Mouse (Mus musculus) neural tube, embryonic 10.5 days (tissue): ENCODE measurements around the gene Tesc.

Experiments used
- DNase-seq: peaks from one replicate; pipeline ENCODE4 v3.0.0-alpha.2; 2017; ENCODE audit warnings: low spot score; ENCODE audit errors: extremely low spot score

Tesc gene

DNA sequence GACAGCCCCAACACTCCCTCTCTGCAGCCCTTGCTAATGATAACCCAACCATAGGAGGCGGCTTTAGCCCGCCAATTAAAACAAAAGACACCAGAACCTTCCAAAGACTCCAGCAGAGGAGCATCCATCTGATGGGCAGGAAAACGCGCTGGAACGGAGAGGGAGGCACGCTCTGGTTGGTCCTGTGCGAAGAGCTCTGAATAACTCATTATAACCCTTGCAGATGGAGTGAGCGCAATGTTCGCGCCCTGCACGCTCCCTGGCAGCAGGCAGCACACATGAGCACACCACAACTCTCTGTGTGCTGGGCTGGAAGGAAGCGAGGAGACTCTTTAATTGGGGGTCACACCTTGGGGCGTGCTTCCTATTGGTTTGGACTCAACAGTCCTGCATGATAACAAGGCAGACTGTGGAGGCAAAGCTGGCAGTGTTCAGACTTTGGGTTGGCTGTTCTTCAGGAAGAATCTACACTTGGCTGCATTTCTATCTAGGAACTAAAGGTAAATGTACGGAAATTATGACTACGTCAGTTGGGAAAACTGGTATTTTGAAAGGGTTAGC is 45.8 kb downstream of the Tesc start:
- DNase-seq, result no peak

DNA sequence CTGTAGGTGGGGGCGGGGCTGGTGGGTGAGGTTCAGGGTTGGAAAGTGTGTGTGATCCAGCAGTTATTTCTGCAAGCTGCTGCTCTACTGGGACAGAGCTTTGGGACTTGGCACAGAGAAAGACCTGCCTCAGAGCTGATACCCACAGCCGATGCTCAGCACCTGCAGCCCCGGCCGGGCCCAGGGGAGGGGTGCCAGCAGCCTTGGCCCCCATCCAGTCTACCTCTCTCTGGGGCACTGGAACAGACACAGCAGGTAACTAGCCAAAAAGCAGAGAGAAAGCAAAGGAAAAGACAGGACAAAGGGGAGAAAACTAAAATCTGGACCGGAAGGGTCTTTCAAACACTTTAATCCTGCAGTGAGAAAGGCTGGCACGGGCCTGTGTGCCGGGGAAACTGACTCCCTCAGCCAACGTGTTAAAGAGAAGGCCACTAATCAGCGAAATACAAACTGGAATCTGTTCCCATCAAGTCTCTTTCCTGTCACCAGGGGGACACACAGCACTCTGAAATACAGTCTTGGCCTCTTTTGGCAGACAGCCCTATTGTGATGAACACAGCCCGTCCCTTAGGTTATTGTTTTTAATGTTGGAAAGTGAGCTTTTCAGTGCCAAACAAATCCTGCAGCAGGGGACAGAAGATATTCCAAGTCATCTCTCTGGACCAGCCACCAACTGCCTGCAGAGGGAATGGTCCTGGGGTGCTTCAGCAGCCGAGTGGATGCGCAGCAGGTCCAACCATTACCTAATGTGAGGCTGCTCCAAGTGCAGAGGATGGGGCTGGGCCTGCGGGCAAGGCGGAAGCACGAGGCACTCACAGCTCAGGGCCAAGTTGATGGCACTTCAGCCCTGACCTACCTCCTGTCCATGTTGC is 49.4 kb downstream of the Tesc start:
- DNase-seq, result no peak

DNA sequence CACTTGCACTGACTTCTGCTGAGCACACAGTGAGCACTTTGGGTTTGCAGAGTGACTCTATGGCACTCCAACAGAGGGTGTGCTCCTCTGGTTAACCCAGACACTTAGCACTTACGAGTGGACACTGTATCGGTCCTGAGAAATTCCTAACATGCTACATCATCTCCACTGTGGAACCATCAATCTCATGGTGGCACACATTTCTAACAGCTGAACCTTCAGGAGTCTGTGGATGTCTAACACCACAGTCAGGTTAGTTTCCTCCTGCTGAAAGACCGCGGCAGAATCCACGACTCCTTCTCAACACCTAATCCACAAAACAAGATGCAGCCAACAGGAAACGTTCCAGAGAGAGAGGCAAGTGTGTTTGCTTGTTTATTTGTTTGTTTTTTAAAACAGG is 51.0 kb downstream of the Tesc start:
- no peak for DNase-seq

DNA sequence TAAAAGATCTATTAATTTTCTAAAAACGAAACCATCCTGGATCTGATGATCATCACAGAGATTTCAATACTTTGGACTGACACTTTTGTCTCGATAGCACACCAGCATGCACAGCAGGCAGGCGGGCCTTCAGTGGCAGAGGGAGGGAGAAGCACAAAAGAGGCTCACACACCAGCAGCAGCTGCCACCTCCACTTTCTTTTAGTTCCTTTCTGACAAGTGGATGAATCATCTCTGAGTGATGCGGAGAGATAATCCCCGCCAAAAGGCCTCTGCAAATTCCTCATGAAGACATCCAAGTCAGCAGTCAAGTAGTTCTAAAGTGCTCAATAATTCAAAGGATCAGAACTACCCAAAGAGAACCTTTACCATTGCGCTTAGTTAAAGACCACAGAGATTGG is 51.8 kb downstream of the Tesc start:
- no peak for DNase-seq

DNA sequence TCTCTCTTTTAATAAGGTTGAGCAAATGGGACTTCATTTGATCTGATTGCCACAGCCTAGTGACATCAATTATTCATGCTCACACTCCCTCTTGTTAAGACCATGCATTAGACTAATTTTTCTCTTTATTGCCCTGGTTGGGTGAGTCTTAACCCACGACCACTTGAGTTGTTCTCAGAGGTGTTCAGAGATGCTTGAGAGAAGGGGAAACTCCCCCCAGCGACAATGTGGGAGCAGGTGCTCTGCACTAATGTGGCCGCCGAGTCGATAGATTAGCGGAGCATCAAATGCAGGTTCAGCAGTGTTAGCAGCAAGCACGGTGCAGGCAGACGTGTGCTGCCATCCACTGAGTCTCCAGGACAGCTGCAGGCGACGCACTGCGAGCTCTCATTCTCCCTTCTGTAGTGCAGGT is 52.3 kb downstream of the Tesc start:
- DNase-seq, result no peak

DNA sequence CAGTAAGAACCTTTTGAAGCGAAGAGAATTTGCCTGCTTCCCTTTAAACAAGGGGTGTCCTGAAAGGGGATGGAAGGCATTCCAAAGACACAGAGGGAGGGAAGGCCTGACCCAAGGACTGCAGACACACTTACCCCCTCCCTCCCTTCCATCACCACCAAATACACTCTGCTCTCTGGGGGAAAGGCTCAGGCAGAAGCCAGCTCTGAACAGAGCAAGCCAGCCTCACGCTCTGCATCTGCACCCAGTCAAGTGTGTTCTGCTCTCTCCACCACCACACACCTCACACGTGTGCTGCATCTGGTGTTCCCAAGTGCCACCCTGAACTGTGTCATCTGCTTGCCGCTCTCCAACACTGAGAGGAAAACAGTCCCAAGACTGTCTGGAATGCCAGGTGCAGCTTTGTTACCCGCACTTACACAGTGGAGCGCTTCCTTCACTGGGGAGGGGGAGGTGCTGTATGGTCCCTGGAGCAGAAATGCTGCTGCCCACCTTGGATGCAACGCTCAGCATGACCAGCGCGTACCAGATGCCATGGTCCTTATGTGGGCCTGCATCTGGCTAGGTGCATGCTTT is 53.9 kb downstream of the Tesc start:
- DNase-seq, result no peak

DNA sequence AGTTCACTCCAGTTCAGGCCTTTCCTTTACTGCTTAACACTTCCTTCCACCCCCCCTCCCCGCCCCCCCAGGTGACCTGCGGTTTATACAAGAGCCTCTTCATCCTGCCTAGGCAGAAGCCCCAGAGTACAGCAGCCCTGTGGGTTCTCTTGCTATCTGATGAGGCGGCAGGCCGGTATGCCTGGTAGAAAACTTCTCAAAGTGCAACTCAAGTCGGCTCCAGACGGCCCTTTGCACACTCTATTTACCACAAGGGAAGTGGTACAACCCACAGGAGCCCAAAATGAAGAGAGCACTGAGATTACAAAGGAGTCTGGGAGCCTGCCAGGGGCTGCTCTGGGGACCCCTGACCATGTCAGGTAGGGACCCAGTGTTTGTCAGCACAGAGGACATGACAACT is 54.5 kb downstream of the Tesc start:
- DNase-seq, result no peak

DNA sequence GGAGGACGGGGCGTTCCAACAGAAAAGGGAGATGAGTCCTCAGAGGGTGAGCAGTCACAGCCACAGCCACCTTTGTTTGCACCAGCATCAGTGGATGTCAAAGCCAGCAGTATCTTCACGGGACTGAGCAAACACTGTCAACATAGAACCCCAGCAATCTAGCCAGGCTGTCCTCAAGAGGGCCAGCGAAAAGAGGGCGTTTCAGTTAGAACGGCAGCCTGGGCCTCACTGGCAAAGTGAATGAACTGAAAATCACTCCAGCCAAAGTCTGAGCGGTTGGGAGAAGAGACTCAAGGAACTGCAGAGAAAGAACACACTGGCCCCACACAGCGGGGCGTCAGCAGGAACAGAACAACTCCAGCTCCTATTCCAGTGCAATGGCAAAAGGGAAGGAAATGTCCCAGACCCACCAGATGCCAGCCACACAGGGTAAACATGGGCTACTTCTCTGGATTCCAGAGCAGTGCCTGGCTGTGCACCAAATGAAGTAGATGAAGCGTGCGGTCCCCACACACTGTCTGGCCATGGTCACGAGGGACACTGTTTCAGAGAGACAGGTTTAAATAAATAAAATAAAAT is 55.6 kb downstream of the Tesc start:
- no peak for DNase-seq

DNA sequence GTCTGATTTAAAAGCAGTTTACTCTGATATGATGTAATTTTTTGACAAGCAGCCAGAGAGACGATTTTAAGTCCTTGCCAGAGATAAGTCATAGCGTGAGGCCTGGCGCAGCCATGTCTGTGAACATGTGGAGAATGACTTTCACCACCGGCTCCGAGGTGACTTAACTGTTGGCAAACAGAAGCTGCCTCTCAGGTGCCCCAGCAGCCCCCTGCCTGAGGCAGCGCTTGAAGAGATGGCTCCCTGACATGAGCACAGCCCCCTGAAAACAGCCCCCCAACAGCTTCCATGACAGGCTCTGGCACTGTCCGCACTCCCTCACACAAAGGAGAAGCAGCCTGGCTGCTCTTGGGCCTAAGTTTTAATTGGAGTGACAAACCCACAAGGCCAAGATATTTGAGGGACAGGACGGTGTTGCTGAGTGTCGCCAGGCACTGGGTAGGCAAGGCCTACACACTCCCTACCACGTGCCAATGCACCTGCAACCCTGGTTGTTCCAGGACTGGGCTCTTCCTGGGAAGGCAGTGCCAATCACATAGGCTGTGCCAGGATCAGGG is 56.7 kb downstream of the Tesc start:
- no peak for DNase-seq

DNA sequence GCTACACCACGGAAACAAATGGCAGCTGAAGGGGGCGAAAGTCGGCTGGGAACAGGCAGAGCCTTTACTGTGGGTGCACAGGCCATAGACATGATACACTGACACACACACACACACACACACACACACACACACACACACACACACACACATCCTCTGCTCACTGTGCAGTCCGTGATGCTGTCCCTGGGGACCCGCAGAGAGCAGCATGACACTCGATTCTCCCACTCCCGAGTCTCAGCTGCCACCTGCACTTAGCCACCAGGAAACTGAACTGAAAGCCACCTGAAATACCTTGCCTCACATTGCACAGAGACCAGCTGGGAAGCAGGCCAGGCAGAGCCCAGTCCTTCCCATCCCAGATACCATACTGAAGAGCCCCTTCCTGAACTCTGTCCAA is 57.8 kb downstream of the Tesc start:
- no peak for DNase-seq

DNA sequence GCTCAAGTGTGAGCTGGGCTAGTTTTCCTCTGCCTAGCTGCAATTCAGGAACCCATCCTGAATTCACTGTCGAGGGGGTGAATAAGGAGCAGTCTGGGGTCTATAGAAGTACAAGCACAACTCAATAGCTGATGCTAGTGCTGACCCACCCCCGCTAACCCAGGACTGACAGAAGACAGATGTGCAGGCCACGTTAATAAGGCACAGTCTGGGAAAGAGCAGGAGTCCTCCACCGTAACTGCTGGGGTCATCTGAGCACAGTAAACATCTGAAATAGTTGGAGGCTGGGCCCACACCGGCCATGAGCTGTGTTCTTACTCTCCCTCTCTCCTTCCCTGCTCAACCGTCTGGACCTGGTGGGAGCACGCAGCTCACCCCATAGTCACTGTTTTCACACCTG is 59.4 kb downstream of the Tesc start:
- no peak for DNase-seq

DNA sequence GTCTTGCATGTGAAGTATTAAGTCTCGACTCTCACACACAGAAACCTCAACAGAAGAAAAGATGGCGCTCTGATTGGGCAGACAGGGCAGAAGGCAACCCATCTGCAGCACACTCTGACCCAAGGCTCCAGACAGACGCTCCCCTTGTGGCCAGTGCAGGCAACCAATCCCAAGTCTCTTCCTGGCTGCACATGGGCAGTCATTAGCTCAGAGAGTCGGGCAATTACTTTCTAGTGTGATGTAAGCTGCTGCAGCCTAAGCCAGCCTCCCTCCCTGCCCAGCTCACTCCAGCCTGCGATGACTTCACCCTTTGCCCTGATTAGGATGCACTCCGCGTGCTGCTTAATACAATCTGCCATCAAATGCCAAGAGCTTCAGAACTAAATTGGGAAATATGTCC is 61.6 kb downstream of the Tesc start:
- DNase-seq, result no peak

DNA sequence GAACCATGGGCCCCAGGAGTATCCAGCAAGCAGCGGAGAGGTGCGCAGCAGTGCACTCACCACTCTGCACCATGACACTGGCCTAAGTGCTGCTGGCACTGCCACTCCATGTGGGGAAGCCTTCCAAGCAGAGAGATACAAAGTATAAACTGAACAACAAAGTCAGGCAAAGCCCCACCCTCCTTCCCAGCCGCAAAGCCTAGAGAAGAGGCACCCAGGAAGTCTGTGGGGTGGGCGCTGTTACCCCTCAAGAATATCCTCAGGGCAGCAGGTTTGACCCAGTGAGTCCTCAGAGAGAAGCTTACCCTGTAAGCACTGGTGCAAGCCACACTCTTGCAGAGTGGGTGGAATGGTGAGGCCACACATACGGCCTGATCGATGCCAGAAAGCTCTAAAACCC is 62.6 kb downstream of the Tesc start:
- no peak for DNase-seq

DNA sequence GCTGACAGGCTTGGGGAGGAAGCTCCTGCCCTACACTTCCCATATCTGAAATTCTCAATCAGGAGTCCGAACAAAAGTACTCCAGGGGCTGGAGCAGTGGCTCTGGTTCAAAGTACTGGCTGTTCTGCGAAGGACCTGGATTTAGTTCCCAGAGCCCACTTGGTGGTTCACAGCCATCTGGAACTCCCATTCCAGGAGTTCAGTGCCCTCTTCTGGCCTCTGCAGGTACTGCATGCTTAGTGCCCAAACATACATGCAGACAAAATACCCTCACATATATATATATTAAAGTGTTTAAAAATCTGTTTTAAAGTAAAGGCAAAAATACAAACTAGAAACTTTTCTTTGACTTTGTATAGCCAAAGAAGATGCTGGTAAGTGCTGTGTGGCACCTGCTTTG is 63.3 kb downstream of the Tesc start:
- DNase-seq, result peak; percentile 47

DNA sequence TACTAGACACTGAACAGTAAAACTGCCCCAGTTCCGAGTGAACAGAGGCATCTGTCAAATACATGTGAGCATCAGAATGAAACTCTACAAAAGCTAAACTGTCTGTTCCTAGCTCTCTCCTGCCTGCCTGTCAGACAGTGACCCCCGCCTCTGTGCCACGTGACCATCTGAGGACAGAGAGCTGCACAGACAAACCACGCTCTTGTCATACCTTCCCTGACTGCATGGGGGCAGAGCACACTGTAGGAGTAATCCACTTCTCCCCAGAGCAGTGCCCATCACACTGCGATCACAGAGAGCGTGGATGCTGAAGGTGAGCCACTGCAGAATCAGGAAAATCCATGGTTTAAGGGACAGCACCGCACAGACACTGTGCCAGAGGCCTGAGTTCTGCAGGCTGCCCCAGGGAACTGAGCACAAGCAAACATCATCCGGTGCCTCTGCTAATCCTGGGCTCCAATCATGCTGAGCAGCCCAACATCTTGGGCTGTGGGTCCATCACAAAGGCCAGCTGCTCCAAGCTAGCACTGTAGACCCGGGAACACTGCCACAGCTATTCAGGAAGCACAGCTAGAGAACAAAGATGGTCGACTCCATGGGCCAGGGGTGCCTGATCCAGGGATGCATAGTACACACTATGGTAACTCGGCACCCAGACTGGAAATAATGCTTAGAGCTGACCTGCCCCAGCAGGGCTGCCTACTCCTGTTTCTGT is 65.9 kb downstream of the Tesc start:
- DNase-seq, result no peak

DNA sequence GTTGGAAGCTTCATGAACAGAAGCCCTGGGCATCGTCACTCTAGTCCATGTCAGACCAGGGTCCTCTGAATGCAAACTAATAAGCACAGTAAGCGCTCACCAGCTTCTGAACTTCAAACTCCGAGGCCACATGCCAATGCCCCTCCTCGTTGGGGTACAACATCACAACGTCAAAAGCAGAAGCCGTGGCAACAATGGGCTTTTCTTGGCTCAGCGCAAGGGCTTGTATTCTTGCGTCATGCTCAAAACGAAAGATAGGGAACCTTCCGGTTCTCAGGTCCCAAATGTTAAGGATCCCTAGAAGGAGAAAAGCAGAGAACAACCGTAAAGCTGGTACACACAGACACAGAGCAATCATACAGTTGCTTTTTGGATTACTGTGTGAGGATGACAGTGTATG is 67.9 kb downstream of the Tesc start:
- DNase-seq, result no peak

DNA sequence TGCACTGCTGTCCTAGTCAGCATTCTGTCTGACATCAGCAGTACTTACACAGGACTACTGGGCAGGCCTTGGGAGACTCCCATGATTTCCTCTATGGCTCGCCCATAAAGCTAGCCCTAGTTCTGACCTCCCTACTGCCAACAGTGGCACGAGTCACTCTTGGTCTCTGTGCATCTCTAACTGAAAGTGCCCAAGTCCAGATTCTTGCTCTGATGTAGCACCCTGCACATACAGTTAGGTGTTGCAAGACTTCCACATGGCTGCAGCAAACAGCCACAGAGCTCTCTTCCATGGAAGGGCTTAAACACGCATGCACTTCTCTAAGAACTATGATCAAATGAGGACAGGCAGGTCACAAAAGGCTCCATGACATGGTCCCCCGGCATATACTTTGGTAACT is 68.3 kb downstream of the Tesc start:
- no peak for DNase-seq

DNA sequence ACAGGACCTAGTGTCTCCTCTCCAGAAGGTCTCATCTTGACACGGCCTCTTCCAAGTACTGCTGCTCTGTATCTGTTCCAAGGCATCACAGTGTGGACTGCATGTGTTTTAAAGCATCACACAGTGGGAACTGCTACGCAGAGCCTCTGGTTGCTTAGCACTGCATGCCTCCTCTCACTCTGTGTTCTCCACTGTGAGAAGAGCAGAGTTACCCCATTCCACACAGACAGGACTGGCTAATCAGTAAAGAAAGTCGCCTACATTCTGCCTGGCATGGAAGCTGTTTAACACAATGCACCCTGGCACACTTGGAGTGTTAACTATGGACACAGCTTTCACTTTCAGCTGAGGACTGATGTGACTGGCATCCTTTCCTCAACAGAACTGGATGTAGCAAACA is 68.8 kb downstream of the Tesc start:
- DNase-seq, result no peak

DNA sequence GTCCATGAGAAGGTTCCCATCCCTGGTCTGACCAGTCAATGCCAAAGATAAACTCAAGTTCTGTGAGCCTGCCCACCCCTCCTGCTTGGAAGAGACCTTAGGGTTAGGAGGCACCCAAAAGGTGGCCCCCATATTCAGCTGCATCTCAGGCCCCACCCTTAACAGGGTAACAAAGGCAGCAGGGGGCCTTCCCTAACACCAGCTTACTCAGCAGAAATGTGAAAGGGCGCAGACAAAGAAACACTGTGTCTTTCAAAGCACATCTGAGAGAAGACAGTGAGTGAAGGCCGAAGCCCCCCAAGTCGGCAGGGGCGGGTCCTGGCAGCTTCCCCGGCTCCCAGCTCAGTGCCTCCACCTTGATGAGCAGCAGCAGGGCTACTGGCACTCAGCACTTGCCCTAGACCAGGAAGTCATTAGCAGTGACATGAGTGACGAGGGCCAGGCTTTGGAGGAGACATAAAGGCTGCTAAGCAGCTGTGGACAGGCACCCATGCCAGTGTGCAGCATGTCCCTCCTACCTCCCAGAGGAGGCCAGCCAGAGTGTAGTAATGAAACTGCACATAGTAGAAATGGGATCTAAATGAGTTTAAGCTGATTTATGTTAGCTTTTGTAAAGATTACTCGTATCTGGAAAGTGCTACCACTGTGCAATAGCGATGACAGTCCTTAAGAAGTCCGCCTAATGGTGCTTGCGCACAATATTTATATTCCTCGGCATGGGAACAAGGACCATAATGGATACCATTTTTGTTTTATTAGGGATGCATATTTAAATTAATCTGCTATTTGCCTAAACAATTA is 71.7 kb downstream of the Tesc start:
- no peak for DNase-seq

DNA sequence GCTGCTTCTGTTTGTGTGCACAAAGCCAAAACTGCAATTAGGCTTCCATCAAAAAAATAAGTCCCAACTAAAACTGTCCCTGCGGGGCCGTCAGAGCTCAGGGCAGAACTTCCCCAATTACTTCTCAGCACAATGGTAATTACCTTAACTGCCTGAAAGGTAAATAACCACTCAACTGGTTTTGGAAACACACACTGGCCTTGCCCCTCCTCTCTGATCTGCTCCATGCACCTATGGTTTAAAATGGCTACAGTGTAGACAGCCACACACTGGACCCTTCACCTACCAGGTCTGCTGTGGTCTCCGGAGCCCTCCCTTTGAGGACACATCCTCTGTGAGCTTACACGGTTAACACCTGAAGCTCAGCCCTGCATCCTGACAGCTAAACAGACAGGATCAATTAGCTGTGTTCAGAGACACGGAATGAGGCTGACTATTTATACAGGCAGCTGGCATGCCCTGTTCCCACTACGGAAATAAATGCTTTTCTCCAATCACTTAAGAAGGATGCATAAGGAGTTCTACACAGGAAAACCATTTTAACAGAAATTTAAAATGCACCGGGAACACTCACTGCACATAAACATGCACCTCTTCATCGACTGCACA is 72.4 kb downstream of the Tesc start:
- no peak for DNase-seq
